Mouse (Mus musculus) gastrocnemius, postnatal 36 days (tissue): ENCODE data around the gene 5830473C10Rik. TPM values are rescaled to one million over a fixed set of nuclear protein-coding genes. Genes with fewer than 3 reads are reported as not detected.
"Not testable (repeated sequence)": the region's sequence is repeated elsewhere in the genome, so short reads cannot be mapped to it uniquely, and the experiment has no call there.

Experiments
- DNase-seq, 2 experiments: peaks; one replicate each; pipeline ENCODE4 v3.0.0; 2022
- intact Hi-C: fragments of 180-260 bp; cut with DNase I; formaldehyde crosslinking; loops from one replicate; pipeline ENCODE4 v1.15.1; 2025
- total RNA-seq, 2 experiments: library from RNA; stranded (reverse); gene quantifications; 2 replicates each; pipeline ENCODE4 v1.2.3; 2021

Gene 5830473C10Rik
- total RNA-seq, 2 experiments from 2014 or later, result not detected

DNA sequence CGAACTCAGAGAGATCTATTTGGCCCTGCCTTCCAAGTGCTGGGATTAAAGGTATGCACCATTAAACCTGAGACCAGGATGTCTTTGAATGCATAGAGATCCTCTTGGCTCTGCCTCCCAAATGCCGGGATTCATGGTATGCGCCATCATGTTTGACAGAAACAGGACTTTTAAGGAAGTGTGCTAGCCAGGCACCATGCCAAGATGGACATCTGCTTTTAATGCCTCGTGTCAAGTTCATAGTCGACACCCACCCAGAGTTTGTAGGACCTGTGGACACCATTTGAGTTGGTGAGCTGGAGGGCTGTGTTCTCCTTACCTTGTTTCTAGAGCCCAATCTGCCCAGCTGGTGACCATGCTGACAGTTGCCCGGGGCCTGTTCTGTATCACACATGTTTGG, 31.0 kb downstream of the 5830473C10Rik start:
- intact Hi-C loops, result no loop called here
- no peak for DNase-seq

DNA sequence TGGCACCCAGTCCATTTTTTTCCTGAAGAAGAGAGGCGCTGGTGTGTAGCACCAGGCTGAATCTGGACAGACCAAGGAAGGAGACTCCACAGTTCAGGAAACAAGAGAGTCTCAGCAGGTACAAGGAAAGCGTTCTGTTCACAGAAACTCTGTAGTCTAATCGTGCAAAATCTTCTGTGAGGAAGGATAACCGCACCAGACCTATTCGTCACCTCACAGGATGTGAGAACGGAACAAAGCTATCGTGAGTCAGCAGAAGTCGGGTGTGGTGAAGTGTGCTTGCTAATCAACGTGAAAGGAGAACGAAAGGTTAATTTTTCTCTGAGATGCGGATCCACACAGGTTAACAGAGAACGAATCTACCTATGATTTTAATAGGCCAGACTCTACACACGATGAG, 34.0 kb downstream of the 5830473C10Rik start:
- intact Hi-C loops, result loop anchor here (5.0 kb wide), 1 partner anchor 378 kb away; no protein-coding TSS in a partner anchor
- no peak for DNase-seq

- DNase-seq, result no peak
- intact Hi-C loops, result loop anchor here (5.0 kb wide), 1 partner anchor 379 kb away; no protein-coding TSS in a partner anchor
Observed at GRCm38 (mm10) chr5:90596155-90596554, 35.2 kb downstream of the 5830473C10Rik start.

DNA sequence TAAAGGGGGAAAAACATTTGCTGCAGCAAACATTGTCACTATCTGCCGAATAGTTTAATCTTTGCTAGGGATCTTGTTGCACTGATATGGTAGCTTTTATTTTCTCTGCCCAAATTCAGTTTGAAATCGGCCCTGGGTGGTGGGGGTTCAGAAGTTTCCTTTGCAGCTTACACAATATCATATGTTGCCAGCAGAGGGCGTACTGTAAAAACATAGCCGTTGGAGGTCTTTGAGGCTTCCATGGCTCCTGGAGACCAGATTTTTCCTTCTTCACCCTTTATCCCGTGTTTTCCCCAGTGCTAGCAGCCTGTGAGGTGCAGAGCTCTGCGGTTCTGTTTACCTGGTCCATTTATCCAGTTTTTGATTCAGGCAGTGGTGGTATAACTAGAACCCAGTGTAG, 40.6 kb downstream of the 5830473C10Rik start:
- intact Hi-C loops, result loop anchor here (5.0 kb wide), 1 partner anchor 51 kb away; no protein-coding TSS in a partner anchor

DNA sequence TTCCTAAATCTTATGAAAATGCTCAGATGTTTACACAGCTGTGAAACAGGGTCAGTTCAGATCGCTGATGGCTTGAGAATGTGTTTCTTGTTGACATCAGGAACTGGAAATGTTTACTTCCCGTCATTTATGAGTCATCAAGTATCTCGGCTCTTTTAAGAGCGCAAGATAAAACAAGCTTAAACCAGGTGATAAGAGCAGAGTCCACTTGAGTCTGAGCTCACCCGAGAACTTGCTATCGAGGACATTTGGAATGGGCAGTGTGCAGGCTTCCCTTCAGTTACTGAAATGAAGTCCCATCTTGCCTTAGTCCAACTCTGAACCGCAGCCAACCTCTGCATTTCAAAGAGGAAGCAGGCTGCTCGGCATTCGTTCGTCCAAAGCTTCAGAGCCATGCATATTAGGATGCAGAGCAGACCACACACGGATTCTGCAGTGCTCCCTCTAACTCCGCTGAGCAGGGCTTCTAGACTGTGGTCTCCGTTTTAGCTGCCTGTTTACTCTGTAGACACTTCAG, 42.6 kb downstream of the 5830473C10Rik start:
- peak in 1 of 2 experiments; percentile 5 for DNase-seq
- intact Hi-C loops, result loop anchor here (5.0 kb wide), 1 partner anchor 49 kb away; no protein-coding TSS in a partner anchor

More for the DNA sequence above, 40.6 kb downstream of the 5830473C10Rik start:
- no peak for DNase-seq

DNA sequence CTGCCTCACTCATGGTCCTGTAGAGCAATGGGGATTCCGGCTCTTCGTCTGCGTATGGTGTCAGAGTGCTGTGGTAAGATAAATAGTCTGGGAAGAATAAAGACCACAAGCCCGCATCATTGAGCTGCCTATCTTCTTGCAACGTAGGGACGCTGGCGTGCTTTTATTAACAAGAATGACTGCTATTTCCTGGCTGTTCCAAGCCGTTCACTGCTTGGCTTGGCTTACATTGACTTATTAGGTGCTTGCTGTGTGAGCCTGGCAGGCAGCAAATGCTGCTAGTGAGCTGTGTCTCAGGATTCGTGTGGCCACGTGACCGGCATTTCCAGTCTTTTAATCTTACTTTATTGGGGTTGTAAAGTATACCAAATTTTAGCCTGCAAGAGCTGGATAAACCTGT, 48.0 kb downstream of the 5830473C10Rik start:
- intact Hi-C loops, result no loop called here
- no peak for DNase-seq

- no peak for DNase-seq
- intact Hi-C loops, result no loop called here
Observed at GRCm38 (mm10) chr5:90611388-90611787, 50.5 kb downstream of the 5830473C10Rik start.

- no peak for DNase-seq
- intact Hi-C loops, result no loop called here
Observed at GRCm38 (mm10) chr5:90611996-90612611, 51.2 kb downstream of the 5830473C10Rik start.

DNA sequence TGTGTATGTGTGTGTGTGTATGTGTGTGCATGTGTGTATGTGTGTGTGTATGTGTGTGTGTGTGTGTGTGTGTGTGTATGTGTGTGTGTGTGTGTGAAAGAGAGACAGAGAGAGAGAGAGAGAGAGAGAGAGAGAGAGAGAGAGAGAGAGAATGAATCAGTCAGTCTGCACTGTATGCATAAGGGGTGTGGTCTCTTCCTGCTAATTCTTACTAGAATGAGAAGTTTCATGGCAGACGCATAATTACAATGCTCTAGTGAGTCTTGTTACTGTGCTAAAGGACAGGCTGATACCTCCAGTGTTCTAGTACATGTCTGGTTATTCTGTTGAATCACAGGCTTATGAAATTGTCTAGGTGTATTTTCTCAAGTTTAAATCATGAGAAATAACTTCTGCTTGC, 51.8 kb downstream of the 5830473C10Rik start:
- DNase-seq, intact Hi-C loops: not testable (repeated sequence)

DNA sequence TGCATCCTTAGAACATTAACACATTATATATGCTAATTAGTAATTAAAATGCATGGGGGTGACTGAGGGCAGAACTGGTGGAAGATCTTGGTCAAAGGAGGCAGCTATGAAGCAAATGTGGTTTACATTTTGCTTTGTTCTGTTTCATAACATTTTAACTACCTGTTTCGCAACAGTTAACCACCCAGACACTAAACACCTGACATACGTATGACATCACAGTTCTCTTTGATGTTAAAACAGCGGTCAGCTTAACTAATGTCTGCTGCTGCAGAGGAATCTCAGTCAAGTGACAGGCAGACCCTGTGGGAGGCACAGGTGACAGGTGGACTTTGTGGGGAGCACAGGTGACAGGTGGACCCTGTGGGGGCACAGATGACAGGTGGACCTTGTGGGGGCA, 57.0 kb downstream of the 5830473C10Rik start:
- DNase-seq, result no peak
- intact Hi-C loops, result no loop called here

- DNase-seq, result no peak
- intact Hi-C loops, result no loop called here
Observed at GRCm38 (mm10) chr5:90621316-90621715, 60.4 kb downstream of the 5830473C10Rik start.

DNA sequence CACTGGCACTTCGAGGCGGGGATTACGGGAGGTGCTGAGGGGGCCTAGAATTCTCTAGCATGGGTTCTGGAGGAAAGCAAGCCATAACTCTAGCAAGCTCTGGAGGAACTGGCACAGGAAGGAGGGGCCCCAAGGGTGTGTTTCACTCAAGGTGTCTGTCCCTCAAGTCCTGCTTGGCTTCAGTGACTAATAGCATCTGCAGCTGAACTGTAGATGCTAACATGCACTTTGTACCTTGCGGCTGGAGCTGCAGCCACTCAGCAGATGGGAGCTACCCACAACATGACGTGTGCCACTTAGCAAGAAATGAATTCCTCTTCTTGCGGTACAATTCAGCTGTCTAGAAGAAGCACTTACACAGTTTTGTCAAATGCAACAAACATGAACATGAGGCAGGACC, 60.8 kb downstream of the 5830473C10Rik start:
- no peak for DNase-seq
- intact Hi-C loops, result no loop called here

DNA sequence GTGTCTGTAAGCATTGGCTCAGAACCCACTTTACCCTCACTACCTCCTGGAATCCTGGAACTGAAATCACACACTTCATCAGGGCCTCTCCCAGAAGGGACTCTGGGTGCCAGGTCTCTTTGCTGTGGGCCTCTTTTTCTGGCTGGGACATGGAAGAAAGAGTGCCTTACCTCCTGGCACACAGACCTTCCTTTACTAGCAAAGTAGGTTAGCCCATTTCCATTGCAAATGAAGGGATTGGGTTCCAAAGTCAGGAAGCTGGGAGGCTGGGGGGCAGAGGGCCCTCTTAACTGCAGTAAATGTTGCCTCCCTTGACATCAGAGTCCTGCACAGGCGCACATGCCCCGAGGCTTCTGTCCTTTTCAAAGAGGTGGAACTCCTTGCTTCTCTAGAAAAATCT, 62.3 kb downstream of the 5830473C10Rik start:
- intact Hi-C loops, result no loop called here
- no peak for DNase-seq

DNA sequence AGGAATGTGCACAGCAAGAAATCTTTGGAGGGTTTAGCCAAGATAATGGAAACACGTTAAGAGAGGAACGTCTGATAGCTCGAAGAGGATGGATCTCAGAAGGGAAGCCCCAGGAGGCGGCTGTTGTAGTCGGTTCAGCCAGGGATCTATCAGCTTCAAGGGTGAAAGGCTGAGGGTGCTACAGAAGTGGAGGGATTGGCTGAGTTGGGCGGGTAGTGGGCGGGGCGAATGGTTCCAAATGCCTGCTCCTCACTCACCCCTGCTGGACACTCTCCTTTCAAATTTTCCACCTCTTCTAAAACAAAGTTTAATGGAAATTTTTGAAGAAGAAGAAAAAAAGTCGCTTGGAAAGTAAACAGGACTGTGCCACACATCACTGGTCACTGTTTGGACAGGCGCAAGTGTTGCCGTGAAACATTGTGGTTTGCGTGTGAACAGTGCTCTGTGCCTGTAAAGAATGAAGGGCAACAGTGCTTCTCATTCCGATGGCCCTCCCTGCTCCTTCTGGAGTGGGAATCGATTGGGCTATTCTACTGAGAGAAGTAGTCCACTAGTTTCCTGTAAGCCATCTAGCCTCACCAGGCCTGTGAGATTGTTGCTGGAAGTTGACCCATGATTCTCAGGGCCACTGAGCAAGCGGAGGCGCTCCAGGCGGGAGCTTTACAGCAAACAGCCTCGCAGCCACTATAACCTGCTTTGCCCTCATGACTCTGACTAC, 64.0 kb downstream of the 5830473C10Rik start:
- intact Hi-C loops, result no loop called here
- DNase-seq, result no peak

DNA sequence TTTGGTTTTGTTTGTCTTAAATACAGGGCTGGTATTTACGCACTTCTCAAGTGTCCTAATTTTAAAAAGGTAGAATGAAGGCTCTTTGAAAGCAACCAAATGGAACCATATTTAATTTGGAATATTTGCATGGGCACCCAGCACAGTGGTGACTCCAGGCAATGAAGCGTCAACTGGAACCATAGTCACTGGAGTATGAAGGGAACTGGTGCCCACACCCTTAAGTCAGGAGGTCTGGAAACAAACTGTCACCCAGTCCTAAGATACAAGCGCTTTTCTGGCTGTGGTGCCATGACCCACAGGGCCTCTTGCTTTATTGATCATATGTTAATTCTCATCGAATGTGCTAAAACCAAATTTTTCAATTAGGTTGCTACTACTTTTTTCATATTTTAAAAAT, 66.5 kb downstream of the 5830473C10Rik start:
- intact Hi-C loops, result no loop called here
- no peak for DNase-seq

- intact Hi-C loops, result no loop called here
Observed at GRCm38 (mm10) chr5:90628011-90628410, 67.1 kb downstream of the 5830473C10Rik start.

GRCm38 (mm10) chr5:90628530-90628929, 67.6 kb downstream of the 5830473C10Rik start:
- intact Hi-C loops, result no loop called here
- no peak for DNase-seq

More at GRCm38 (mm10) chr5:90628011-90628410, 67.1 kb downstream of the 5830473C10Rik start:
- no peak for DNase-seq

GRCm38 (mm10) chr5:90634885-90635284, 74.0 kb downstream of the 5830473C10Rik start:
- intact Hi-C loops, result no loop called here
- DNase-seq, result no peak

- intact Hi-C loops, result no loop called here
- no peak for DNase-seq
Observed at GRCm38 (mm10) chr5:90640286-90641217, 79.6 kb downstream of the 5830473C10Rik start, which contains the start of gene Rassf6. Gene Rassf6, minus strand, starts transcription at chr5:90640657.

- intact Hi-C loops, result no loop called here
- DNase-seq, result no peak
Observed at GRCm38 (mm10) chr5:90641218-90641610, 80.3 kb downstream of the 5830473C10Rik start.
